Mouse (Mus musculus): ENCODE measurements at regions not wholly inside any gene's neighbourhood (a gene's known extent, or its start where the extent isn't known, plus 50 kb on each side); places are given as distances from the start of the nearest gene placed in this dataset.

GRCm38 (mm10) chr9:101612971-101613370 lies 248.7 kb upstream of the 9630041A04Rik start:
- Histone ChIP-seq H3K9me3 (ENCODE audit: low read depth, low read length) (no peaks in the 10 kb centered on the region), H3K4me1 (ENCODE audit: insufficient read depth) (no peaks in the 10 kb centered on the region), H3K36me3 (ENCODE audit: insufficient read depth) (no peaks in the 10 kb centered on the region), H3K4me3 (ENCODE audit: low read depth, low read length) (no peak overlapping the region), H3K4me2 (no peak overlapping the region), H3K9ac (no peak overlapping the region), H3K27ac (ENCODE audit: low read depth) (no peak overlapping the region), H3K27me3 (ENCODE audit: insufficient read depth, low read length) (no peaks in the 10 kb centered on the region)
- TF ChIP-seq CTCF (IDR thresholded peaks at IDR 0.05; ENCODE audit: low read depth), result no peak
- DNase-seq, result no peak
- WGBS, result 72% methylated on average over 5 of the region's 5 CpGs
- no peak for ATAC-seq (ENCODE audit: insufficient read depth)

- Histone ChIP-seq H3K9me3 (ENCODE audit: low read depth, low read length) (no peaks in the 10 kb centered on the region), H3K4me1 (ENCODE audit: insufficient read depth) (no peaks in the 10 kb centered on the region), H3K9ac (no peak overlapping the region), H3K27ac (ENCODE audit: low read depth) (no peak overlapping the region), H3K4me2 (no peak overlapping the region), H3K36me3 (ENCODE audit: insufficient read depth) (no peaks in the 10 kb centered on the region), H3K27me3 (ENCODE audit: insufficient read depth, low read length) (no peaks in the 10 kb centered on the region), H3K4me3 (ENCODE audit: low read depth, low read length) (no peak overlapping the region)
- DNase-seq (no peak), ATAC-seq (ENCODE audit: insufficient read depth) (no peak)
- 69% methylated on average over 4 of the region's 4 CpGs for WGBS
- TF ChIP-seq CTCF (IDR thresholded peaks at IDR 0.05; ENCODE audit: low read depth), result no peak
Measured at GRCm38 (mm10) chr9:101612571-101612970, 249.1 kb upstream of the 9630041A04Rik start.

GRCm38 (mm10) chr9:101611481-101611880 lies 250.2 kb upstream of the 9630041A04Rik start:
- TF ChIP-seq CTCF (IDR thresholded peaks at IDR 0.05; ENCODE audit: low read depth), result peak; percentile 74
- Histone ChIP-seq H3K4me1 (ENCODE audit: insufficient read depth) (no peaks in the 10 kb centered on the region), H3K27ac (ENCODE audit: low read depth) (no peak overlapping the region), H3K4me2 (no peak overlapping the region), H3K4me3 (ENCODE audit: low read depth, low read length) (no peak overlapping the region), H3K9me3 (ENCODE audit: low read depth, low read length) (no peaks in the 10 kb centered on the region), H3K9ac (no peak overlapping the region), H3K36me3 (ENCODE audit: insufficient read depth) (no peaks in the 10 kb centered on the region), H3K27me3 (ENCODE audit: insufficient read depth, low read length) (no peaks in the 10 kb centered on the region)
- DNase-seq, result peak; percentile 68
- no peak for ATAC-seq (ENCODE audit: insufficient read depth)
- 38% methylated on average over 3 of the region's 3 CpGs for WGBS

- H3K4me3 ChIP-seq (ENCODE audit: low read depth, low read length), result no peak overlapping the region
- ATAC-seq (ENCODE audit: insufficient read depth), result peak; percentile 55; the same call in 1 of the 2 replicates
- no peak overlapping the region for H3K27ac ChIP-seq (ENCODE audit: low read depth)
- H3K9me3 ChIP-seq (ENCODE audit: low read depth, low read length), result no peaks in the 10 kb centered on the region
- no peaks in the 10 kb centered on the region for H3K4me1 ChIP-seq (ENCODE audit: insufficient read depth)
- no peaks in the 10 kb centered on the region for H3K36me3 ChIP-seq (ENCODE audit: insufficient read depth)
- peak; percentile 10 for DNase-seq
- WGBS, result 33% methylated on average over 8 of the region's 8 CpGs
- no peak overlapping the region for H3K9ac ChIP-seq
- no peak for TF ChIP-seq CTCF (IDR thresholded peaks at IDR 0.05; ENCODE audit: low read depth)
- no peak overlapping the region for H3K4me2 ChIP-seq
- no peaks in the 10 kb centered on the region for H3K27me3 ChIP-seq (ENCODE audit: insufficient read depth, low read length)
Measured at GRCm38 (mm10) chr9:101610806-101611443, 250.7 kb upstream of the 9630041A04Rik start.

- TF ChIP-seq CTCF (IDR thresholded peaks at IDR 0.05; ENCODE audit: low read depth), result no peak
Measured at GRCm38 (mm10) chr9:101610338-101610737, 251.3 kb upstream of the 9630041A04Rik start.

GRCm38 (mm10) chr9:101602799-101603198 lies 258.8 kb upstream of the 9630041A04Rik start:
- H3K27me3 ChIP-seq (ENCODE audit: insufficient read depth, low read length), result no peaks in the 10 kb centered on the region
- no peak for ATAC-seq (ENCODE audit: insufficient read depth)
- whole genome bisulfite sequencing, result 55% methylated on average over 6 of the region's 6 CpGs

More at GRCm38 (mm10) chr9:101610338-101610737, 251.3 kb upstream of the 9630041A04Rik start:
- 83% methylated on average over 4 of the region's 4 CpGs for whole genome bisulfite sequencing
- Histone ChIP-seq H3K4me2 (no peak overlapping the region), H3K4me1 (ENCODE audit: insufficient read depth) (no peaks in the 10 kb centered on the region), H3K9ac (no peak overlapping the region), H3K36me3 (ENCODE audit: insufficient read depth) (no peaks in the 10 kb centered on the region), H3K27me3 (ENCODE audit: insufficient read depth, low read length) (no peaks in the 10 kb centered on the region), H3K4me3 (ENCODE audit: low read depth, low read length) (no peak overlapping the region), H3K27ac (ENCODE audit: low read depth) (no peak overlapping the region), H3K9me3 (ENCODE audit: low read depth, low read length) (no peaks in the 10 kb centered on the region)
- no peak for ATAC-seq (ENCODE audit: insufficient read depth)
- DNase-seq, result no peak

GRCm38 (mm10) chr9:101596898-101597297 lies 264.7 kb upstream of the 9630041A04Rik start:
- H3K27me3 ChIP-seq (ENCODE audit: insufficient read depth, low read length), result no peaks in the 10 kb centered on the region
- ATAC-seq (ENCODE audit: insufficient read depth) (no peak), DNase-seq (no peak)
- no peak for TF ChIP-seq CTCF (IDR thresholded peaks at IDR 0.05; ENCODE audit: low read depth)
- H3K36me3 ChIP-seq (ENCODE audit: insufficient read depth), result no peaks in the 10 kb centered on the region
- H3K27ac ChIP-seq (ENCODE audit: low read depth), result no peak overlapping the region
- H3K4me1 ChIP-seq (ENCODE audit: insufficient read depth), result no peaks in the 10 kb centered on the region
- no peak overlapping the region for H3K9ac ChIP-seq
- H3K4me3 ChIP-seq (ENCODE audit: low read depth, low read length), result no peak overlapping the region
- WGBS, result 82% methylated on average over 3 of the region's 3 CpGs
- H3K4me2 ChIP-seq, result no peak overlapping the region
- no peaks in the 10 kb centered on the region for H3K9me3 ChIP-seq (ENCODE audit: low read depth, low read length)

More at GRCm38 (mm10) chr9:101602799-101603198, 258.8 kb upstream of the 9630041A04Rik start:
- no peak for TF ChIP-seq CTCF (IDR thresholded peaks at IDR 0.05; ENCODE audit: low read depth)
- no peak overlapping the region for H3K4me3 ChIP-seq (ENCODE audit: low read depth, low read length)
- no peaks in the 10 kb centered on the region for H3K4me1 ChIP-seq (ENCODE audit: insufficient read depth)
- no peak for DNase-seq
- H3K36me3 ChIP-seq (ENCODE audit: insufficient read depth), result no peaks in the 10 kb centered on the region
- no peaks in the 10 kb centered on the region for H3K9me3 ChIP-seq (ENCODE audit: low read depth, low read length)
- no peak overlapping the region for H3K27ac ChIP-seq (ENCODE audit: low read depth)
- H3K9ac ChIP-seq, result no peak overlapping the region
- H3K4me2 ChIP-seq, result no peak overlapping the region
